Mouse (Mus musculus) brain, embryonic 18.5 days (tissue): Measurements from ENCODE around the gene Agbl1.
A peak's percentile ranks its signal among the peaks of the same experiment; 100 is the strongest.

Experiments used
- DNase-seq: peaks from one replicate; pipeline ENCODE4 v3.0.0-alpha.2; 2012; ENCODE audit warnings: low read depth, low spot score

Agbl1 gene

DNA sequence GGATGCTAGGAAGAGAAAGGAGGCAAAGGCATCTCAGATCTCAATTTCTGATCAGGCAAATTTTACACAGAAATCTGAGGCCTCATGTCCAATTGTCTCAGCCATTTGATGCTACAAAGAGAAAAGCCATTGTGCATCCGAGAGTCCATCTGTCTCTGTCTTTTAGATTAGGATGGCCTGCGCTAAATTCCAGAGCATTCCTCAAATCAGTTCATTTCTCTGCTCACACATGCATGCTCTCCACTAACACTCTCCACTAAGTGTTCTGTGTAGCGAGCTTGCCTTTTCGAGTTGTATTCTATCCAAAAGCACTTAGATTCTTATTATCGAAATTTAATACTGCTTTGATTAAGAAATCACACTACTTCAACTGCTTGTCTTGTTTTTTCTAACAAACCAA lies 159.6 kb downstream of the Agbl1 start:
- DNase-seq, result no peak

DNA sequence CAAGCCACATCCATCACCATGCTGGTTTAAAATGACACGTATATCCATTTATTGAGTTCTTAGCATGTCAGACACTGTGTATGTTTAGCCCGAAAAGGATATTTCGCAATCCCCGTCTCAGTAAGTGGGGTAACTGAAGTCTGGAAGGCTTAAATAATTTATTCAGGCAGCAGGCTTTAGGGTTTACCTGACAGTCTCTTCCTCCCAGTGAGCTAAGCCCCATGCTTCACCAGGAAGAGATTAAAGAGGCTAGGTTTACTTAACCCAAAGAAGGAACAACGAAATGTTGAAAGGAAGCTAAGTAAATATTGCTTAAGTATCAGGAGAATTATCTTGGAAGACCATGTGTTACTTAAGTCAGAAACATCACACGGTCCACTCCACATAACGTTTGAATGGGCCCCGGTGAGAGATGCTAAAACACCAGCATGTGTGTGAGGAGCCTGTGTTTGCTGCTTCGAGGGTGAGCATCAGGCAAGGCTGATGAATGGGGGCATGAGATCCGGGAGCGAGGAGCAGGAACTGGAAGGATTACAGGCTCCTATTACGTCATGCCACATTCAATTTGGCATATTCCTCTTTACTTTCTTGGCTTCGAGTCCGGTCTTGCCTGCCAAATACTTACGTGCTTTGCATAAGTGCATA lies 162.7 kb downstream of the Agbl1 start:
- DNase-seq, result peak; percentile 46

DNA sequence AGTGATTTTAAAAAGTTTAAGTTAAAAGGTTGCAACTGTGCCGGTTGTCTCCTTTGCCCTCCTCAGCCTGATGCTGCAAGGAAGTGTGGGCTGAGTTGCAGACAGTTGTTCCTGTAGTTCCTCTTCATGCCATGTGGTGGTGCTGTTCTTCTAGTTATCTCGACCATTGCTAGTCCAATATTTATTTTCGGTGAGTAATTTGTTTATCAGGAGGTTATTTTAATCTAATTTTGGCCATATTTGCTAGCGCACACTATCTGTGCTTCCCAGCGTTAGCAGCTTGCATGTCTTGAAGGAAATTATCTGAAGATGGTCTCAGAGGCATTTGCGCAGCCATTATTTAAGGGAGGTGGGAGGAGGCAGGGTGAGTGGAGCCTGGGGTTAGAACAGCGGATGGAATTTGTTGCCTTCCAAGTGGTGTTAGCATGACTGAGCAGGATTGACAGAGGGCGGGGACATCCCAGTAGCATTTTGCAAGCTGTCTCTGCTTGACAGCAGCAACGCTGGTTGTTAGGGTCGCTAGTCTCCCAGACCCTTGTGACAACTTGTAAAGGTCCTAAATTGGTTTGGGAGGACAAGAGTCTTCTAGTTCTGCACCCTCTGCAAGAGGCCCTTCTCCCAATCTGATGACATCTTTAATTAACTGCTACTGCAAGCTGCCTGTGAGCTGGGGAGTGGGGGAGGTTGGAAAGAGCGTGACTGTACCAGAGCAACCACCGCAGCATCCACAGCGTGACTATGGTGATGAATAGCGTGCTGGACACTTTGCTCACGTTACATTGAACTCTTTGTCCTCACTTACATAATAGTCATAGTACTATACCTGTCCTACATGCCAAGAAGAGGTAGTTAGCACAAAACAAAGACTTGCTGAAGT lies 163.5 kb downstream of the Agbl1 start:
- DNase-seq, result peak; percentile 62

DNA sequence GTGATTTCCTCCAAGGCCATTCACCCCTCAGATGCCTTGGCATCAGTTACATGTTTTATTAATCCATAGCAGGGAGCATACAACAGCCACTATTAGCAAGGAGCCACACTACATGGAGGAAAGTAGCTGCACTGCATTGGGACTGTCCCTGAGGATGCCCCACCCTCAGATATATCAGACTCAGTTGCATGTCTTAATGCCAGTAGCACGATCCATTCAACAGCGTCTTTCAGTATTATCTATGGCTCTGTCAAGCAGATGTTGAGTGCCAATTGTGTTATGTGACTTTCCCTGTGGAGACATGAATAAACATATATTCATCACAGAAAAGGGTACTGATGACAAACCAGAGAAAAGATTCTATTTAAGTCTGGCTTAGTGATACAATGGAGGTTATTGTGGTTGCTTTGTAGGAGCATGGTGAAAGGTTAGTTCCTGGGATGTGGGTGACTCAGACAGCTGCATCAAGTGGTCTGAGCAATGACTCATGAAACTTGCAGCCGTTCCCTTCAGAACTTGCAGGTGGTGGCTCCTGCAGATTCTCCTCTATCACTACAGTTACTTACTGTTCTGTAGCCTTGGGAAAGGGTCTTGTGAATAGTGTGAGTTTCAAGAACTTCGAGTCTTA lies 178.4 kb downstream of the Agbl1 start:
- no peak for DNase-seq

DNA sequence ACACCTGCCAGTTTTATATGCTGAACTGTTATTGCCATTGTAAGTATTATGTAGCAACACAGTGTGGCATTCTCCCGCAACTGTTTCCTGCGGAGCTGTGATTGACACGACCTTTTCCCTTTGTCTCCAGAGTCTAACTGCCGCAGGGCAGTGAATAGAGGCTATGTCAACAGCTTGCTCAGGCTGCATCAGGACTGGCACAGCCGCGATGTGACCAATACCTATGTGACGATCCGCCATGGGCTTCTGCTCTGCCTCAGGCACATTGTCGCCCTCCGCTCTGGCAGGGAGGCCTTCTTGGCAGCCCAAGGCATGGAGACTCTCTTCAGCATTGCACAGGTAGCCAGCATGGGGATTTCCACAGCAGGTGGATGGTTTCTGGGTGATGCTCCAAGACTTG lies 179.3 kb downstream of the Agbl1 start:
- no peak for DNase-seq

DNA sequence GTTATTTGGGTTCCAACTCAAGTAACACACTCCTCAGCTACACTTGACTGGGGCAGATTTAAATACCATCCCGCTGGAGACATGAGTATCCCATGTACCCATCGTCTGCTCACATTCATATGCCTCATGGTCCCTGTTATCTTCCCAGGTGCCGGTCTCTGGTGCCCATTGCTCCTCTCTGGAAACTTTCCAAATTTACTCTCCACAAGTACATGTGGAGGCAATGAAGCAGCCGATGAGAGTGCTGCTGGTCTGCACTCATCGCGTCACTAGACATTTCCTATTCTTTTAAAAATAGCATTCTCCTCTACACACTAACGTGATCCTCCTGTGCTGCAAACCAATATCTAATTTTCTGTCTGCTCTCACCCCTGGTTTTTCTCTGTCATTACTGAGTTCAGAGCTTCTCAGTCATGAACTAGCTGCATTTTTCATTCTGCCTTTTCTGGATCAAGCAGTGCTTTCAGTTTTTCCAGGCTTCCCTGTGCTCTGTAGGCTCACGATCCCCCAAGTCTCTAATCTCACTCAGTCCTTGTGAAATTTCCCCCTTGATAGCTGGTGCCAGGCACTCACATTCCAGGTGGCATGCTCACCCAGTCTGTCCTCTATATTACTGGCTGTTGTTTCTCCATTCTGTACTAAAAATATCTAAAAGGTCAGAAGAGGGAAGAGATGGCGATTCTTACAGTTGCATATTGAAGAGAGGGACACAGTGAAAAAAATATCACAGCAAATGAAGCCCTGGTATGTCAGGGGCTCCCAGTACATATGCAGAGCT lies 180.9 kb downstream of the Agbl1 start:
- no peak for DNase-seq

DNA sequence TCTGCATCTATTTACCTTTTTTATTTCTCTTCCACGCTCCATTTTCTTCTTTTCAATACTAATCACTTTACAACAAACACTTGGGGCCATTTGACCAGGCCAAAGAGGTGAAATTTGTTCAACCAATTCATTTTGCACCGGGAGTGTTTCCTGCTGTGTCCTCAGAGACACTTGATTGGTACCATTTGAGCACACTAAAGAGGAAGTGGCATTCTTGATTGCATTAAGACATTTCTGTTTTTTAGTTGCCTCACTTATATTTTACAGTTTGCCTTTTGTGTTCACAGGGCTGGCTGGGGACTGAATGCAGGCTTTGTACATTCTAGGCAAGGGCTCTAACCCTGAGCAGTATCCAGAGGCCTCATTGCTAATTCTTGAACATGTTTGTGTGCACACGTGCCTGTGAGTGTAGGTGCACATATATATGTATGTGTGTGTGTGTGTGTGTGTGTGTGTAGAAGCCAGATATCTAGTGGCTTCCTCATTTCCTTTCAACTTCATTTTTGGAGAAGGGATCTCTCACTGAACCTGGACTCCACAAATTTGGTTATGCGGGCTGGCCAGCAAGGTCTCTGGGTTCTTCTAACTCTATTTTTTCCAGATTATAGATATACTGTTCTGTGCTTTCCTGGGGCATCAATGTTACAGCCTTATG lies 182.4 kb downstream of the Agbl1 start:
- no peak for DNase-seq

DNA sequence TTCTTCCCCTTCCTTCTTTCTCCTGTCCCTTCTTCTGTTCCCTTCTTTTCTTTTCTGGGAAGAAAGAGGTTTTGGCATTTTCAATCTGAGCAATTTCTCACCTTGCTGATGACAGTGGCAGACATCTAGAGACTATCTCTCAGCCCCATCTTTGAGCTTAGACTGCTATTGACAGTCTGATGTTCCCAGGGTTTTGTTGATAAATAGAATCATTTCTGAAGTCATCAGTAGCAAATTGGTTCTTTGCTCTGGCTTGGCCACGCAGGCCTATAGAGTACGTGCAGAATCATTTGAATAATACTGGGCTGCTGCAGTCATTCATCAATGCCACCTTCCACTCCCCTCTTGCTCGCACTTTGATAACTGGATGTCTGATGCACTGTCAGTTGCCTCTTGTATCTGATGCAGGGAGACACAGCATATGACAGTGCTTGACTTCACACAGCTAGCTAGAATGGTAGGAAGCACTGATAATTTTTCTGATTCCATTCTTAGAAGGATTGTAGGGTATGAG lies 186.5 kb downstream of the Agbl1 start:
- DNase-seq, result no peak

DNA sequence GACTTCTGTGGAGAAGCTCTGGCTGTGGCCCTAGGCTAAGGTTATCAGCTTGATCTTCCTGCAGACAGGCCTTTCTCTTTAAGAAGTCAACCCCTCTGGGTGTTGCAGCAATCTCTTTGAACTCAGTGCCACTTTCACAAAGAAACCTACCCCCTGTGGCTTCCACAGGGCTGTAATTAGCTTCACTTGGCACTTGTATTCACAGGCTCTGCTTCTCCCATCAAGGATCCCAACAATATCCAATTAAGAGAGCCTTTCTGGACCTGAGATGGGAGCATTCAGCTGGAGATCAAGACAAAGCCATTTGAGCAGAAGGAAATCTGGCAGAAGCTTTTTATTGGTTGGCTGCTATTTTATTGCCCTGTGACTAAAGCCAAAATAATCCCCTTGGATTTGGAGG lies 208.9 kb downstream of the Agbl1 start:
- no peak for DNase-seq

DNA sequence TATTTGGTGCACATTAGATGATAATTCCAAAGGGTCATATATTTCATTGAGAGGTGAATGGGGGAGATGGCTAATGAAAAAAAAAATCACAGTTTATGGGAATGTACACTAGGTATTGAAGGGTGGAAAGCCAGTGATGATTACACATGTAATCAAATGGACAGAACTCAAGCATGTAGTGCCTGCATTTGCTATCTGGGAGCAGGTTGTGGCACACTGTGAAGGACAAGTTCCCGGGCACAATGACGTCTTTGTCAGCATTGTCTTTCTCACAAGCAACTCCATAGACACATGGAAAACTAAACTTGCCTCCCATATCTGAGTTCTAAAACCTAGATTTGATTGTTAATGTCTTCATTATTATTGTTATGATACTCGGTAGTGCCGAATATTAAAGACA lies 209.3 kb downstream of the Agbl1 start:
- no peak for DNase-seq

DNA sequence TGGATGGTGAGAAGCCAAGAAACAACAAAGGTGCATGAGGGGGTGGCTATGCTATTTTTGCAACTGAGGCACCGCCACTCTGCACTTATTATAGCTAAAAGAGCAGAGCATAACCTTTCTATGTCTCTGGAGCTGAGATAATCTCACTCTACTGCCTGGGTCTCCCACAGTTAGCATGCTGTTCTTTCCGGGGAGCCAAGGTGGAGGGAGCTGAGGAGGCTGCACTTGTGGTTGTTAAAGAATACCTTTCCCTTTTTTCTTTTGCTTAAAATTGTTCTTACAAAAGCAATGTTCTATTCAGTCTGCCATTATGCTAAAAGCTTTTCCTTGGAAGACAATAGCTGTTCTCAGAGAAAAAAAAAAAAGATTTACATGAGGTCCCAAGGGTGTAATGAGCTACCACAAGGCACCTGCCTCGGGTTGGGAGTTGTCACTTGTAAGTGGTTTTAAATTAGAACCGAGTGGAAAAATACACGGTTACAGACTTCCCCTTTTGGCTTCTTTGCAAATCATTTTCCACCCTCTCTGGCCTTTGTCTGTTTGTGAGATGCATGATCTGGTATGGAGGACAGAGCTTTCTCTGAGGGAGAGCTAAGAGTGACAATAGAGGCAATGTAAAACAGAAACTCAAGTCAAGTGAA lies 232.8 kb downstream of the Agbl1 start:
- no peak for DNase-seq

DNA sequence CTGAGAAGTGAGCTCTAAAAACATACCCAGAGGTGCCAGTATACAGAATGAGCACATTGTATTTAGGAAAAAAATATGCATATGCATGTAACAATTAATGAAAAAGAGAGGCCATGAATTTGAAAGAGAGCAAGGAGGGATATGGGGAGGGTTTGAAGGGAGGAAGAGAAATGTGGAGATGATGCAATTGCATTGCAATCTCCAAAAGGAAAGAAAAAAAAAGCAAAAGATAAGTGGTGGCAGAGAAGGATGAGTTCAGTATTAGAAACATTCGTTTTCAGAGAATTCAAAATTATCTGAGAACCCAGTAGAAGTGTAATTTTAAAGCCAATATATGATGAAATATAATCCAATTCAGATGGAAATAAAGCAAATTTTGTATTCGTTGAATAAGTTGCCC lies 236.7 kb downstream of the Agbl1 start:
- DNase-seq, result no peak

DNA sequence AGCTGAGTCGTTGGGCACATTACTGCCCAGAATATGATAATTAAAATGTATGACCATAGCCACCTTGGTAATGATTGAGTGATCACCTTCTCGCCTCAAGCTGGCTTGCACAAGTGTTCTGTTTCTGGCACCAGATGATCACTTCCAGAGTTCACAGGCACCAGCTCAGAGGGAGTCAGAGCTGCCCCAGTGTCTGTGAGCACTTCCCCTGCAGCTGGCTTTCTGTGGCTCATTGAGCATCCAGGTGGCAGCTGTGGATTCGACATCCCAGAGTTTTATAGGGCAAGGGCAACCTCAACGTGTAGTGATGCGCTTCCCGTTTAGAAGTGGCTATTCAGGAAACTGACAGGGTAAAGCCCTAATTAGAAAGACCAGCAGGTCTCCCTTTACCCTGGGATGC lies 244.5 kb downstream of the Agbl1 start:
- DNase-seq, result no peak

DNA sequence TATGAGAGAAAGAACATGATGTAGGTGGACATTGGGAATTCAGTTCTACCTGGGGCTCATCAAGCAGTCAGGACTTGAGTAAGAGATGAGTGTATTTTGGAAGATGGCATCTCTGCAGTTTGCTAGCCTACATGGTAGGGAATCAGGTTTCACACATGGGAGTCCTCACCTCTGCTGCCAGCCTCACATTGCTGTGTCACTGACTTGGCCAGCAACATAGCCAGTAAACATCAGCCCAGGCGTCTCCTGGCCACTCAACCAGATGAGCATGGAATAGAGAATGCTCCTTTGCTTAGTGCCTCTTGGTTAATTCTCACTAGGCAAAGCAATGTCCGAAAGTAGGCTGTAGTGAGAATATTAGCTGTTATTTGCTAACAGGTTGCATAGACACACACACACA lies 255.9 kb downstream of the Agbl1 start:
- no peak for DNase-seq

DNA sequence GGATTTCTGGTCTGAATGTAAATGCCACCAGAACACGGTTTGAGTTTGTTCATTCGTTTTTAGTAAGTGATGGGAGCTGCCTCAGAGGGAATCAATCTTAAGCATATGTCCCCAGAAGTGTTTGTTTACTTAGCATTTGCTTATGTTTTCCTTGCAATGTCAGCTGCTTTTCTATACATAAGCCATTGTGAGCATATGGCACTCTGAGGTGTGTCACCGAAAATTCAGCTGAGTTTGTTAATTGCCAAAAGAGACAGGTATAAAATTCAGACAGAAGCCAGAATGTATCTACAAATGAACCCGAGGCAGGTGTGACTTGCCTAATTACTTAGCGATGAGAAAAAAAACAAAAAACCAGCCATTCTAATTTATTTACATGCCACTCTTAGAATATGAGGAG lies 257.8 kb downstream of the Agbl1 start:
- DNase-seq, result no peak

DNA sequence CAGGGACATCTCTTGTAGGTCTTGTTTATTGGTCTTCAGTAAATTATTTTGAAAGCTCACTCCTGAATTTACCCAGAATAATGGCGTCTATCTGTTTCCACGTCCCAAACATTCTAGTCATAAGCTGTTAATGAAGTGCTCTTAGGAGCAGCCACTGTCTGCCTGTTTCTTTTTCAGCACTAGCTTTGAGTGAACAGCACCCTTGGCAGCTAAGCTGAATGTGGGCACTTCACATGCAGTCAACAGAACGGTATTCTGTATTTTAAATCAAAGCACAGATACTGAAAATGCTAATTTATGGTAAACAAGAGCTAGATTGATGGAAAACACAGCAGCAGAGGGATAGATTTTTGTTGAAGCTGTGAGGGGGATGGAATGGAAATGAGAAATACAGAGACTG lies 294.6 kb downstream of the Agbl1 start:
- peak; percentile 32 for DNase-seq

DNA sequence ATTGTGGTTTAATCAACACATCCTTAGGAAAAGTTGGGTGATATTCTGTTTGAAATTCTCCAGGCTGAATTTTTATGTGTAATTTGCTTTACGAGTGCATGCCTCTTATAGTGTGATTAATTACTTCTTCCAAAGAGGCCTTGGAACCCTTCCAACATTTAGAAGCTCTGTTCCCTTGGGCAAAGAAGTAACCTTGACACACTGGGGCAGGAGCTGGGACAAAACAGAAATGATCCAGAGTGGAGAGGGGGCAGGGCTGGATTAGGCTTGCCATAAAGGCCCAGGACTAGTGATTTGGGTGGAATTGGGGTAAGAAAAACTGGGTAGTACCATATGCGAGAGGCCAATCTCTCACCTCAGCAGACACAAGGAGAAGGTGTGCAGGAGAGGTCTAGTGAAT lies 316.8 kb downstream of the Agbl1 start:
- no peak for DNase-seq

DNA sequence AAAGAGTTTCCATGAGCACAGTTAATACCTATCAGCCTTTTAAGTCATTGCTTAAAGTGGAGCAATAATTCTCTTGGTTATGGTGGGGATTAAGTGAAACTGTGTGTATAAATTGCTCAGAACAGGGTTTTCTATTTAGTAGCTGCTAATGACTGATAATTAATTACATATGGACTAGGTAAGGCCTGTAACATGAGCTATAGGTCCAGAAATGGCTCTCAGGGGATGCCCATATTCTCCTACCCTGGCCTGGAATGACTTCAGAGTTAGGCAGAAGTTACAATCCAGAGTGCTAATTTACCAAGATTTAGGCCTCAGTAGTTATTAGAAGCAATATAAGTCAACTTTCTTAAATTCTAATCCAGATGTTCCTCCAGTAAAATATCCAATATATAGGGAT lies 317.6 kb downstream of the Agbl1 start:
- DNase-seq, result no peak

DNA sequence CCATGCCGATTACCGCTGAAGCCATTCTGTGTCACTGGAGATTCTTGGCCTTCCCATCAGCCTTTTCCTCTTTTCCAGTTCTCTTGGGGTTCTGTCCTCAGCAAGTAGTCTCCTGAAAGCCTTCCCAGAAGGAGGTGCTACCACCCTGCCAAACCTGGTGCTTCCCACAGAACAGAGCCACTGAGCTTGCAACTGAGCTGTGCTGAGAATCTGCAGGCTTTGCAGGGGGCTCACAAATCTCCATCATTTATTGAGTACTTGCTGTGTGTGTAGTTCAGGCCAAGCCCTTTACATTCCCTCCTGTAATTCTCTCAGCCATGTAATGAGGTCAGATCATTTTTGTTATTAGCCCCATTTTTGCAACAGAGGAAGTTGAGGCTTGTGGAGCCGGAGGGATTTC lies 322.2 kb downstream of the Agbl1 start:
- no peak for DNase-seq

DNA sequence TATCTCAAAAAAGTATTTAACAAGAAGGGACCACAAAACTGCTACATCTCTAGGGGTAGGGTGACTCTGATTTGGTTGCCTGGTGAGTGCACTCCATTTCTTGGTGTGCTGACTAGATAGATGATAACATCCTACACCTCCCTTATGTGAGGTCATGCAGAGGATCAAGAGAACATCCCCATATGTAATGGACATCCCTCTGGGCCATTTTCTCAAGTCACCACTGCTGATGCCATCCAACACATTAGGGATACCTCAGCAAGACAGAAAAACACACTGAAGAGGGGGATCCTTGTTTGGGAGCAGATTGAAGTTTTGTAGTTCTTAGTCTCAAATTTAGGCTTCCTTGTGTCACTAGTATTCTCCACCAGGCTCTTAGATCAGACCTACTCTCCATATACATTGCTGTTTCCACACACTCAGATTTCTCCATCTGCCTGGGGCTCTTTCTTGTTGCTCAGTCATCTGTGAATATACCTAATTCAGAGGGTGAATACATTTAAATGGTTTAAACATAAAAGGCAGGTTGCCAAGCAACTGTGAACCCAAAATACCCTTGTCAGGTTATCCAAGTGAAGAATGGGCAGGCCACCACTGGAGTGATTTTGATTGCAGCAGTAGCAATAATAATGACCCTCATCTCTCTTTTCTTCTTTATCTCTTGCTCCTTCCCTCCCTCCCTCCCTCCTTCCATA lies 331.0 kb downstream of the Agbl1 start:
- DNase-seq, result no peak
